Mouse (Mus musculus): ENCODE data around the gene Bap1.

GRCm38 (mm10) chr14:31206472-31206981 is 44.7 kb upstream of the Bap1 start:
- TF ChIP-seq CTCF (IDR thresholded peaks at IDR 0.05; ENCODE audit: low read depth, low read length) (no peak), POLR2A (IDR thresholded peaks at IDR 0.05; ENCODE audit: insufficient read depth, low read length) (peak; percentile 9)

All from ES-Bruce4 (cell line).